Mouse (Mus musculus): ENCODE measurements around the gene Olfr358.

The Olfr358 gene

DNA sequence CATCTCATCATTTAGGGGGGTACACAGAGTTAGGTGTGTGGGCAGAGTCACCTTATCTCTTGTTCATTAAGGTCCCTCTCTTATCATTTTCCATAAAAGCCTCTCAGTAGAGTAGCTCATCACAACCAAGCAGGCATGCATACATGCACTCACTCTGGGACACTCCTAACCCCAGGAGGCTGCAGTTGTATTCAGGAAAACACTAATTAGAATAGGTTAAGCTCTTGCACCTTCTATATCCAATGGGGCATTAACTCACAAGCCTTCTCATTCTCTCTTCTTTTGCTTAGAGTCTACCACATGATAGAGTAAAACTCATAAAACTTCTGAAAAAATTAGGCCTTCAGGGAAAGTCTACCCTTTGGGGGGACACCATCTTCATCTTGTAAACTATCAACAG is at the start of gene Olfr358:
Gene Olfr358, minus strand, starts transcription at position 101 of the 400 bp plus-strand sequence.
- DNase-seq (ENCODE audit: low spot score) = no peak

DNA sequence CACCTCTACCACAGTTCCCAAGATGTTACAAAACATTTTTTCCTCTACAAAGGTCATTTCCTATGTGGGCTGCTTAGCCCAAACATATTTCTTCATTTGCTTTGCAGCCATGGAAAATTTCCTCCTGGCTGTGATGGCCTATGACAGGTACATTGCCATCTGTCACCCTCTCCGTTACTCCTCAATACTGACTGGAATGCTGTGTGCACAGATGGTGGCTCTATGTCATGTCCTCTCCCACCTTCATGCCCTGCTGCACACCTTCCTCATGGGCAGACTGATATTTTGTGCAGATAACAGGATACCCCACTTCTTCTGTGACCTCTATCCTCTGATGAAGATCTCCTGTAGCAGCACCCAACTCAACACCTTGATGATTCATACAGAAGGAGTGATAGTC is 12.1 kb downstream of the Olfr358 start:
- no peak for DNase-seq (ENCODE audit: low spot score)

DNA sequence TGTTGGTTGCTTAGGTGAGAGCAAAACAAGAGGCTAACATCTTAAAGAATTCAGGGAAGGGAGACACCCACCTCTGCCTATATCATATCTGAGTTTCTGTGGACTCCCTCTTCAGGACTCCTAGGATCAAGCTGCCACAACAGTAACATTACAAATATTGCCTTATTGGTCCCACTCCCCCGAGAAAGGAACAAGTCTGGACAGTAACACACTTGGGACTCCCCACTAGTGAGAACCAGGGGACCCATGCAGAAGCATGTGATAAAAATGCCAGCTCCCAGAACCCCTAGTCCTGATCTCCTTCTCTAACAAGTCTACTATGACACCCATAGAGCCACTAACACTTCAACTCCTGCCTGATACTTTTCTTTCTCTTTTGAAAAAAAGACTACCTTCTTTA is 15.6 kb downstream of the Olfr358 start, which contains the start of gene Olfr357:
Gene Olfr357, plus strand, starts transcription at position 301 of the 400 bp plus-strand sequence.
- no peak for DNase-seq (ENCODE audit: low spot score)
